Mouse (Mus musculus) liver, embryonic 13.5 days (tissue): ENCODE results near the gene Ap2a1. TPM values are rescaled to one million over a fixed set of nuclear protein-coding genes. Genes with fewer than 3 reads are reported as not detected.
A peak's percentile ranks its signal among the peaks of the same experiment; 100 is the strongest.

Source experiments
- ATAC-seq: fragments of 200-750 bp; cut with Nextera tagmentation; 2 replicates; pipeline ENCODE4 v1.8.0; 2017; ENCODE audit warnings: low read depth, mild to moderate bottlenecking, moderate number of reproducible peaks, moderate library complexity
- DNase-seq: peaks from one replicate; pipeline ENCODE4 v3.0.0; 2022
- H3K27ac ChIP-seq: fragments of 300-500 bp; sonication (generic); 2 replicates; pipeline ENCODE4 v1.5.1; 2015; ENCODE audit warnings: moderate library complexity, mild to moderate bottlenecking, inconsistent platforms
- H3K27me3 ChIP-seq: fragments of 300-500 bp; sonication (generic); 2 replicates; pipeline ENCODE4 v1.6.1; 2015; ENCODE audit warnings: mild to moderate bottlenecking, inconsistent platforms
- H3K36me3 ChIP-seq: fragments of 300-500 bp; sonication (generic); 2 replicates; pipeline ENCODE4 v1.6.1; 2015; ENCODE audit warnings: mild to moderate bottlenecking, inconsistent platforms
- H3K4me1 ChIP-seq: fragments of 300-500 bp; sonication (generic); replicated peaks from 2 replicates; pipeline ENCODE4 v1.6.1; 2015; ENCODE audit warnings: inconsistent platforms
- H3K4me2 ChIP-seq: fragments of 300-500 bp; sonication (generic); 2 replicates; pipeline ENCODE4 v1.6.1; 2015; ENCODE audit warnings: inconsistent platforms, mild to moderate bottlenecking, moderate library complexity
- H3K4me3 ChIP-seq: fragments of 300-500 bp; sonication (generic); replicated peaks from 2 replicates; pipeline ENCODE4 v1.5.1; 2015; ENCODE audit warnings: mild to moderate bottlenecking, inconsistent platforms
- H3K9ac ChIP-seq: fragments of 300-500 bp; sonication (generic); 2 replicates; pipeline ENCODE4 v1.6.1; 2015; ENCODE audit warnings: mild to moderate bottlenecking, inconsistent platforms
- H3K9me3 ChIP-seq: fragments of 300-500 bp; sonication (generic); replicated peaks from 2 replicates; pipeline ENCODE4 v1.6.1; 2016; ENCODE audit warnings: inconsistent platforms
- WGBS: fragments of 180-500 bp; shearing (Covaris S2); methylation state at CpG from one replicate; pipeline ENCODE4 v1.1.7; 2015; ENCODE audit not compliant: insufficient replicate concordance; 5-methylcytosine and 5-hydroxymethylcytosine counted together
- polyA plus RNA-seq: library from polyadenylated mRNA; unstranded; fragments of >200 nt; fragmentation: Nextera tagmentation; extraction: Ambion mirVana; gene quantifications from 2 replicates; pipeline ENCODE4 v1.2.1, GENCODE M21; 2015

Gene Ap2a1
- polyA plus RNA-seq, 1 experiment from 2014 or later = 69.5 TPM

DNA sequence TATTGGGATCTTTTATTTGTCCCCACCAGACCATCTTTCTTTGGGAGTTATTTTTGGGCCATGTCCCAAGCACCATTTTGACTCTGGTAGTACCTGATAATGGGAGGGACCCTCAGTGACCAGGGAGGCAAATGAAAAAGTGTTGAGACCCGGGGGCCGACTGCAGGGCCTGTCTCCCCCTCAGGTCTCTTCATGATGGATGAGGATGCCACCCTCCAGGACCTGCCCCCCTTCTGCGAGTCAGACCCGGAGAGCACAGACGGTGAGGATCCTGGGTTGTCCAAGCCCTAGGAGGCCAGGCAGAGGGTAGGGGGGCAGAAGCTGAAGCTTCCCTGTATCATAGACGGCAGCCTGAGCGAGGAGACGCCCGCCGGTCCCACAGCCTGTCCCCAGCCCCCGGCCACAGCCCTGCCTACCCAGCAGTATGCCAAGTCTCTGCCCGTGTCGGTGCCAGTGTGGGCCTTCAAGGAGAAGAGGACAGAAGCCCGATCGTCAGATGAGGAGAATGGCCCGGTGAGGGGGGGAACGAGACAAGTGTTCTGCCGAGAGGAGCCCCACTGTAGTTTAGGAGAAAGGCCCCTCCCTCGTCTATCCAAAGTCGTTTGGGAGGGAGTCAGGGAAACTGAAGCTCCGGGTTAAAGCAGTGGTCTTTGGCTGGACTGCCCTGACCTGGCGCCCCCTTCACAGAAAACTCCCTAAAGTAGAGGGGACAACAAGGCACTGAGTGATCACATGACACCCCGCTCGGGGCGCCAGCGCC lies 75.5 kb downstream of the Ap2a1 start:
- Histone ChIP-seq H3K27ac (peak overlapping the region; percentile 99), H3K27me3 (no peaks in the 10 kb centered on the region), H3K4me2 (peak overlapping the region; percentile 96), H3K9ac (peak overlapping the region; percentile 91), H3K4me1 (peaks cover 77% of the 10 kb centered on the region), H3K9me3 (no peaks in the 10 kb centered on the region), H3K4me3 (peak overlapping the region; percentile 77), H3K36me3 (peaks cover 25% of the 10 kb centered on the region)
- WGBS = 17% methylated on average over 26 of the region's 26 CpGs
- ATAC-seq = peak; percentile 10
- DNase-seq = no peak

DNA sequence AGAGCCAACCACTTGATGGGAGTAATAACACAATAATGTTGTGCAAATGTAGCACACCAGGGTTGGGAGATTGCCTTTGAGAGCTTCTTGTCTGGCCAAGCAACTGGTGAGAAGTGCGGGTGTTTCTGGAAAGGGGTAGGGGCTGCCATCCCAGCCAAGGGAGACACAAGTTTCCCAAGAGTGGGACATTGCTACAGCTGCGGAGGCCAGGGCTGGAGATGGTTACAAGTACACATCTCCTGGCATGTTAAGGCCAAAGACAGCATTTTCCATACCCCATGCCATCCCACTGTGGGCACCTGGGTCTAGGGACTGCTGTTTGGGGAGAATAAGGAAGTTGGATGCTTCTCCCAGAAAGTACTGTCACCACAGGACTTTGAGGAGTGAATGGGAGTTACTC lies 76.2 kb downstream of the Ap2a1 start:
- peak overlapping the region; percentile 77 for H3K4me3 ChIP-seq
- H3K27me3 ChIP-seq = no peaks in the 10 kb centered on the region
- H3K4me1 ChIP-seq = peaks cover 73% of the 10 kb centered on the region
- DNase-seq = no peak
- no peak for ATAC-seq
- 86% methylated on average over 2 of the region's 2 CpGs for WGBS
- H3K9me3 ChIP-seq = no peaks in the 10 kb centered on the region
- H3K4me2 ChIP-seq = peak overlapping the region; percentile 96
- H3K9ac ChIP-seq = peak overlapping the region; percentile 91
- H3K27ac ChIP-seq = peak overlapping the region; percentile 99
- H3K36me3 ChIP-seq = peaks cover 25% of the 10 kb centered on the region

DNA sequence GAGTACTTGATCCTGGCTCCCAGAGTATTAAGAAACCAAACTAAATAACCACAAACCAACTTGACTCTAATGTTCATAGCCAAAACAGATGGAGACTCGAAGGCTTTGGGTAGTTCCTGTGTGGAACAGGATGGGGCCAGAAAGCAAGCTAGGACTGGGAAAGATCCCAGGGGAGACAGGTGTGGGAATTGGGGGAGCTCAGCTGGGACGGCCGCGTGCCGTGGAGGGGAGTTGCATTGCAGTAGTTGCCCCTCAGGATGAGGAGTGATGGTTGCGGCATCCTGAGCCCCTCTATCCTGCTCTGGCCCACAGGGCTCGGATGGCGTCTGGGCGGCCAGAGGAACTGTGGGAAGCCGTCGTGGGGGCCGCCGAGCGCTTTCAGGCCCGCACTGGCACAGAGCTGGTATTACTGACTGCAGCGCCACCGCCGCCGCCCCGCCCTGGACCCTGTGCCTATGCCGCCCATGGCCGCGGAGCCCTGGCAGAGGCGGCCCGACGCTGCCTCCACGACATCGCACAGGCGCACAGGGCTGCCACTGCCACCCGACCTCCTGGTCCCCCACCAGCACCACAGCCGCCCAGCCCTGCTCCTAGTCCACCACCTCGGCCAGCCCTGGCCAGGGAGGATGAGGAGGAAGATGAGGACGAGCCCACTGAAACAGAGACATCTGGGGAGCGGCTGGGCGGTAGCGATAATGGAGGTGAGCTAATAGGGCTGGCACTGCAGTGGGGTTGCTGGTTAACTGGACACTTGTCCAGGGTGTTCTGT lies 76.9 kb downstream of the Ap2a1 start:
- H3K9ac ChIP-seq = 0 out of 2 replicates have a peak overlapping the region, but pooled peaks have one; percentile 91
- peak overlapping the region; percentile 96; the same call in 1 of the 2 replicates for H3K4me2 ChIP-seq
- peaks cover 25% of the 10 kb centered on the region for H3K36me3 ChIP-seq
- ATAC-seq (no peak), DNase-seq (no peak)
- WGBS = 85% methylated on average over 36 of the region's 36 CpGs
- peak overlapping the region; percentile 77; the same call in 1 of the 2 replicates for H3K4me3 ChIP-seq
- no peaks in the 10 kb centered on the region for H3K27me3 ChIP-seq
- H3K4me1 ChIP-seq = peaks cover 73% of the 10 kb centered on the region
- no peaks in the 10 kb centered on the region for H3K9me3 ChIP-seq
- peak overlapping the region; percentile 99 for H3K27ac ChIP-seq

- Histone ChIP-seq H3K9ac (peak overlapping the region; percentile 90), H3K9me3 (no peaks in the 10 kb centered on the region), H3K36me3 (peaks cover 27% of the 10 kb centered on the region), H3K27ac (peak overlapping the region; percentile 99; the same call in 1 of the 2 replicates), H3K4me2 (peak overlapping the region; percentile 97), H3K4me3 (peak overlapping the region; percentile 89; the same call in 1 of the 2 replicates), H3K27me3 (no peaks in the 10 kb centered on the region), H3K4me1 (peaks cover 73% of the 10 kb centered on the region)
- 84% methylated on average over 12 of the region's 12 CpGs for WGBS
- ATAC-seq (no peak), DNase-seq (no peak)
Observed at GRCm38 (mm10) chr7:44851625-44852234, 77.6 kb downstream of the Ap2a1 start.

DNA sequence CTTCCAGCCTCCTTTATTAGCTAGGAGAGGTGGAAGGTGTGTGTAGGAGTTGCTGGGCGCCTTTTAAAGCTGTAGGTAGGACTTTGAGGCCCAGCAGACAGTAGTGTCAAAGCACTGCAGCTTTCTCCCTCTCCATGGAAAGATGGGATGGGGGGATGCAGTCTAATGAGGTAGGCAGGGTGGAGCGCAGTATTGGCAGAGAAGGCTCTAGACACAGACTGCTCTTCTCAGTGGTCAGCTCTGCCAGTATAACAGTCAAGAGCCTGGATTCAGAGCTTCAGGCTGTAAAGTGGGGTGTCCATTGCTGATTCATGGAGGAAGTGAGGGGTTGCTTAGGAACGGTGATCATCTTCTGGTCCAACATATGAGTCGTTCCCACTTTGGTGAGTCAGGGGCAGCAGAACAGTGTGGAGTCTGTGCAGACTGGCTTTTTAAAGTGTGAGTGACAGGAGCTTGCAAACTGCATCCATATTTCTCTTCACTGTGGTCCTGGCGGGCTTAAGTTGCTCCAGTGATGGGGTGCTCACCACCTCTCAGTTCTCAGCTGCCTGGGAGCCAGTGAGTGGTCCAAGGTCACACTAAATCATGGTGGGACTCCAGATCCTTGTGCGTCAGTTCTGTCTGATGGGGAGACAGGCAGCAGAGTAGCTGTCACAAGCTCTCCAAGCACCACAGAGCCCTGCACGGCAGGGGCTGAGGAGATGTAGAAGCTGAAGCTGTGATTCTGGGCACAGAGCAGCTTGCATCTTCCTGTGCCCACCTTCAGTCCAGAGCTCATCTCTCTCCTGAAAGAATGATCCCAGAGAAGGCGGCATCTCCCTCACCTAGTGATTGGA lies 78.3 kb downstream of the Ap2a1 start:
- WGBS = 65% methylated on average over 8 of the region's 8 CpGs
- peak overlapping the region; percentile 97 for H3K4me2 ChIP-seq
- no peak for DNase-seq
- H3K9ac ChIP-seq = peak overlapping the region; percentile 90
- H3K4me1 ChIP-seq = peaks cover 66% of the 10 kb centered on the region
- ATAC-seq = no peak
- H3K4me3 ChIP-seq = peak overlapping the region; percentile 89
- H3K27ac ChIP-seq = peak overlapping the region; percentile 92
- H3K27me3 ChIP-seq = no peaks in the 10 kb centered on the region
- H3K36me3 ChIP-seq = peaks cover 35% of the 10 kb centered on the region
- no peaks in the 10 kb centered on the region for H3K9me3 ChIP-seq

Other genes starting within 250 kb of the Ap2a1 start
- gene Izumo2, start 220.8 kb downstream of the Ap2a1 start, polyA plus RNA-seq = not detected in 2 replicates
- 30.0 and 30.8 TPM in 2 replicates for gene Vrk3, start 181.1 kb downstream of the Ap2a1 start, polyA plus RNA-seq
- 0.99 and 1.1 TPM in 2 replicates for gene Zfp473, start 178.4 kb downstream of the Ap2a1 start, polyA plus RNA-seq
- 60.8 and 68.9 TPM in 2 replicates for gene Nup62, start 113.4 kb downstream of the Ap2a1 start, polyA plus RNA-seq
- gene Il4i1, start 113.1 kb downstream of the Ap2a1 start, polyA plus RNA-seq = 0.70 and 1.1 TPM in 2 replicates
- gene Atf5, start 112.8 kb downstream of the Ap2a1 start, polyA plus RNA-seq = 5.3 and 5.4 TPM in 2 replicates
- gene Akt1s1, start 80.5 kb downstream of the Ap2a1 start, polyA plus RNA-seq = 32.0 and 32.1 TPM in 2 replicates
- 29.0 and 30.0 TPM in 2 replicates for gene Tbc1d17, start 80.4 kb downstream of the Ap2a1 start, polyA plus RNA-seq
- gene Pnkp, start 72.4 kb downstream of the Ap2a1 start, polyA plus RNA-seq = 22.8 and 24.2 TPM in 2 replicates
- gene Ptov1, start 59.7 kb downstream of the Ap2a1 start, polyA plus RNA-seq = 50.4 and 57.0 TPM in 2 replicates
- gene Med25, start 36.8 kb downstream of the Ap2a1 start, polyA plus RNA-seq = 47.2 and 51.2 TPM in 2 replicates
- gene Fuz, start 33.4 kb downstream of the Ap2a1 start, polyA plus RNA-seq = 7.2 and 7.5 TPM in 2 replicates
- 0.07 and 0.22 TPM in 2 replicates for gene Tsks, start 13.7 kb upstream of the Ap2a1 start, polyA plus RNA-seq
- 1.9 and 2.3 TPM in 2 replicates for gene Cpt1c, start 45.4 kb upstream of the Ap2a1 start, polyA plus RNA-seq
- gene Prmt1, start 57.1 kb upstream of the Ap2a1 start, polyA plus RNA-seq = 214 and 220 TPM in 2 replicates
- gene Irf3, start 68.2 kb upstream of the Ap2a1 start, polyA plus RNA-seq = 41.0 and 42.4 TPM in 2 replicates
- 18.2 and 20.1 TPM in 2 replicates for gene Bcl2l12, start 69.2 kb upstream of the Ap2a1 start, polyA plus RNA-seq
- gene Scaf1, start 86.9 kb upstream of the Ap2a1 start, polyA plus RNA-seq = 10.4 and 11.8 TPM in 2 replicates
- 14.4 and 15.0 TPM in 2 replicates for gene Rras, start 88.5 kb upstream of the Ap2a1 start, polyA plus RNA-seq
- gene Prr12, start 123.4 kb upstream of the Ap2a1 start, polyA plus RNA-seq = 1.7 and 2.2 TPM in 2 replicates
- 31.5 and 32.0 TPM in 2 replicates for gene Nosip, start 132.9 kb upstream of the Ap2a1 start, polyA plus RNA-seq
- 7.1 and 7.8 TPM in 2 replicates for gene Prrg2, start 133.2 kb upstream of the Ap2a1 start, polyA plus RNA-seq
- gene Rcn3, start 162.7 kb upstream of the Ap2a1 start, polyA plus RNA-seq = 35.6 and 38.7 TPM in 2 replicates
- 29.2 and 31.9 TPM in 2 replicates for gene Fcgrt, start 174.4 kb upstream of the Ap2a1 start, polyA plus RNA-seq
- gene Rps11, start 194.9 kb upstream of the Ap2a1 start, polyA plus RNA-seq = 1,277 and 1,372 TPM in 2 replicates
- gene Rpl13a, start 199.3 kb upstream of the Ap2a1 start, polyA plus RNA-seq = 972 and 1,063 TPM in 2 replicates
- gene Gm45713, start 206.7 kb upstream of the Ap2a1 start, polyA plus RNA-seq = 0.12 and 0.37 TPM in 2 replicates
- gene Flt3l, start 206.9 kb upstream of the Ap2a1 start, polyA plus RNA-seq = 4.5 and 5.4 TPM in 2 replicates
- 51.7 and 54.8 TPM in 2 replicates for gene Pih1d1, start 224.8 kb upstream of the Ap2a1 start, polyA plus RNA-seq
- 28.0 and 30.3 TPM in 2 replicates for gene Aldh16a1, start 225.1 kb upstream of the Ap2a1 start, polyA plus RNA-seq
- gene Slc17a7, start 234.5 kb upstream of the Ap2a1 start, polyA plus RNA-seq = not detected in 2 replicates